Mouse (Mus musculus) thymus, adult 2 months (tissue): ENCODE results near the gene Gm26992.

Experiments
- CTCF ChIP-seq: fragments of 200-500 bp; IDR thresholded peaks from 2 replicates; pipeline ENCODE4 v1.5.1; 2012; ENCODE audit warnings: mild to moderate bottlenecking, control low read depth, low read length, moderate library complexity, borderline replicate concordance; ENCODE audit not compliant: control insufficient read depth, poor library complexity, insufficient read depth; ENCODE audit errors: extremely low read depth
- POLR2A ChIP-seq: fragments of 200-500 bp; IDR thresholded peaks from 2 replicates; pipeline ENCODE4 v1.6.1; 2012; ENCODE audit warnings: mild to moderate bottlenecking, low read length, control low read depth, moderate library complexity; ENCODE audit not compliant: control insufficient read depth, poor library complexity, insufficient read depth; ENCODE audit errors: extremely low read depth

- TF ChIP-seq CTCF (no peak), POLR2A (no peak)
These were observed 47.2 kb downstream of the Gm26992 start for GRCm38 (mm10) chrX:103468998-103469397.
